Mouse (Mus musculus) erythroblast, embryonic 14.5 days (primary cell): ENCODE data around the gene Kcnma1.

Experiments used
- GATA1 ChIP-seq: IDR thresholded peaks from 2 replicates; pipeline ENCODE4 v1.6.1; 2012; ENCODE audit warnings: low read length, inconsistent platforms, mixed read lengths
- TAL1 ChIP-seq: IDR thresholded peaks from 3 replicates; pipeline ENCODE4 v1.6.1; 2012; ENCODE audit warnings: low read length, inconsistent platforms, mixed read lengths

DNA sequence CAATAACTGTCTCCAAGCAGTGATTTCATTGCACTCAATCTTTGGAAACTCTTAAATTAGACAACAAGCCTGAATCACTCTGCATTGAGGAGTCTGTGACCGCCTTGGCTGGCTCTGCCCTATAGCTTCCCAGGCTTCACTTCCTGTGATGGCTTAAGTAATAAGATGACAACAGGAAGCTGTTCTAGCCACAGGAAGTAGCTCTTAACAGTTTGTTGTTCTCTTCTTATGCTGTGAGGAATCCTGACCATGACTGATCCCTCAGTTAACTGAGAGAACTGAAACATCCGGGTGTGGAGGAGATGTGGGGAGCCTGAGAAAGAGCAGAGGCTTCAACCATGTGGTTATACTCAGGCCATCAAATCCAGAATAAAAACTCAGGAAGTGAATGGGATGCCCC lies 549.2 kb downstream of the Kcnma1 start:
- TF ChIP-seq GATA1 = no peak
- TF ChIP-seq TAL1 = no peak
